Mouse (Mus musculus) brain, embryonic 18.5 days (tissue): ENCODE results near the gene Gfra1.

Experiments used
- DNase-seq: peaks from one replicate; pipeline ENCODE4 v3.0.0-alpha.2; 2012; ENCODE audit warnings: low read depth, low spot score

Gene Gfra1

GRCm38 (mm10) chr19:58393121-58393520 is 62.6 kb downstream of the Gfra1 start:
- DNase-seq = no peak

GRCm38 (mm10) chr19:58391796-58392195 is 63.9 kb downstream of the Gfra1 start:
- DNase-seq = no peak

- no peak for DNase-seq
Observed at GRCm38 (mm10) chr19:58389466-58389865, 66.2 kb downstream of the Gfra1 start.

GRCm38 (mm10) chr19:58388851-58389447 is 66.8 kb downstream of the Gfra1 start:
- no peak for DNase-seq

- DNase-seq = no peak
Observed at GRCm38 (mm10) chr19:58383273-58383672, 72.4 kb downstream of the Gfra1 start.

GRCm38 (mm10) chr19:58382535-58382934 is 73.2 kb downstream of the Gfra1 start:
- DNase-seq = no peak

GRCm38 (mm10) chr19:58377969-58378368 is 77.7 kb downstream of the Gfra1 start:
- no peak for DNase-seq

GRCm38 (mm10) chr19:58376675-58377102 is 79.0 kb downstream of the Gfra1 start:
- no peak for DNase-seq

- DNase-seq = no peak
Observed at GRCm38 (mm10) chr19:58374648-58375047, 81.1 kb downstream of the Gfra1 start.

- no peak for DNase-seq
Observed at GRCm38 (mm10) chr19:58374155-58374554, 81.6 kb downstream of the Gfra1 start.

GRCm38 (mm10) chr19:58368513-58368912 is 87.2 kb downstream of the Gfra1 start:
- DNase-seq = no peak

GRCm38 (mm10) chr19:58364688-58365087 is 91.0 kb downstream of the Gfra1 start:
- no peak for DNase-seq

GRCm38 (mm10) chr19:58360982-58361381 is 94.7 kb downstream of the Gfra1 start:
- no peak for DNase-seq

GRCm38 (mm10) chr19:58358063-58358462 is 97.6 kb downstream of the Gfra1 start:
- DNase-seq = no peak

GRCm38 (mm10) chr19:58353953-58354352 is 101.8 kb downstream of the Gfra1 start:
- DNase-seq = no peak

- no peak for DNase-seq
Observed at GRCm38 (mm10) chr19:58353260-58353870, 102.3 kb downstream of the Gfra1 start.

GRCm38 (mm10) chr19:58349890-58350408 is 105.8 kb downstream of the Gfra1 start:
- no peak for DNase-seq

- no peak for DNase-seq
Observed at GRCm38 (mm10) chr19:58345137-58345536, 110.6 kb downstream of the Gfra1 start.

- no peak for DNase-seq
Observed at GRCm38 (mm10) chr19:58341351-58341750, 114.4 kb downstream of the Gfra1 start.

- no peak for DNase-seq
Observed at GRCm38 (mm10) chr19:58340221-58340620, 115.5 kb downstream of the Gfra1 start.

GRCm38 (mm10) chr19:58336802-58337201 is 118.9 kb downstream of the Gfra1 start:
- no peak for DNase-seq

GRCm38 (mm10) chr19:58335585-58336530 is 119.9 kb downstream of the Gfra1 start:
- DNase-seq = no peak
